Mouse (Mus musculus) heart, postnatal 0 days (tissue): ENCODE data around the gene Reep6. TPM values are rescaled to one million over a fixed set of nuclear protein-coding genes. Genes with fewer than 3 reads are reported as not detected.
A peak's percentile ranks its signal among the peaks of the same experiment; 100 is the strongest.

ENCODE experiments used
- ATAC-seq: fragments of 200-750 bp; cut with Nextera tagmentation; 2 replicates; pipeline ENCODE4 v1.8.0; 2017; ENCODE audit warnings: low read depth, moderate number of reproducible peaks, moderate library complexity; ENCODE audit not compliant: insufficient read depth
- DNase-seq: peaks from one replicate; pipeline ENCODE4 v3.0.0-alpha.2; 2016; ENCODE audit warnings: low spot score
- H3K27ac ChIP-seq: fragments of 300-500 bp; sonication (generic); 2 replicates; pipeline ENCODE4 v1.5.1; 2014; ENCODE audit warnings: low read depth, mild to moderate bottlenecking
- H3K27me3 ChIP-seq: fragments of 300-500 bp; sonication (generic); 2 replicates; pipeline ENCODE4 v1.6.1; 2014; ENCODE audit warnings: low read length, mixed read lengths; ENCODE audit not compliant: control insufficient read depth, insufficient read depth
- H3K36me3 ChIP-seq: fragments of 300-500 bp; sonication (generic); replicated peaks from 2 replicates; pipeline ENCODE4 v1.6.1; 2014; ENCODE audit warnings: low read length, mixed read lengths; ENCODE audit not compliant: control insufficient read depth, insufficient read depth
- H3K4me1 ChIP-seq: fragments of 300-500 bp; sonication (generic); 2 replicates; pipeline ENCODE4 v1.6.1; 2014; ENCODE audit warnings: antibody characterized with exemption; ENCODE audit not compliant: control insufficient read depth, insufficient read depth
- H3K4me2 ChIP-seq: fragments of 300-500 bp; sonication (generic); 2 replicates; pipeline ENCODE4 v1.6.1; 2014; ENCODE audit warnings: low read depth, mild to moderate bottlenecking, low read length, moderate library complexity
- H3K4me3 ChIP-seq: fragments of 300-500 bp; sonication (generic); 2 replicates; pipeline ENCODE4 v1.5.1; 2014; ENCODE audit warnings: low read depth, low read length
- H3K9ac ChIP-seq: fragments of 300-500 bp; sonication (generic); replicated peaks from 2 replicates; pipeline ENCODE4 v1.6.1; 2014; ENCODE audit warnings: low read depth, low read length, mixed read lengths
- H3K9me3 ChIP-seq: fragments of 300-500 bp; sonication (generic); replicated peaks from 2 replicates; pipeline ENCODE4 v1.6.1; 2016; ENCODE audit warnings: low read length; ENCODE audit not compliant: control insufficient read depth
- CTCF ChIP-seq: IDR thresholded peaks from 2 replicates; pipeline ENCODE4 v1.5.1; 2016; ENCODE audit warnings: antibody characterized with exemption, control low read depth, low read depth
- EP300 ChIP-seq: IDR thresholded peaks from 2 replicates; pipeline ENCODE4 v1.6.1; 2016; ENCODE audit warnings: antibody characterized with exemption, low read depth
- WGBS: fragments of 180-500 bp; shearing (Covaris S2); extraction: QIAGEN DNeasy Blood & Tissue Kit; methylation state at CpG from one replicate; pipeline ENCODE4 v1.1.7; 2014; 5-methylcytosine and 5-hydroxymethylcytosine counted together
- polyA plus RNA-seq: library from polyadenylated mRNA; unstranded; fragments of >200 nt; fragmentation: Nextera tagmentation; extraction: Ambion mirVana; gene quantifications from 2 replicates; pipeline ENCODE4 v1.2.1, GENCODE M21; 2015
- total RNA-seq: library from RNA; depleted of rRNA; stranded (reverse); fragments of >200 nt; gene quantifications from 2 replicates; pipeline ENCODE4 v1.2.3, GENCODE M21; 2014; ENCODE audit warnings: low replicate concordance

The Reep6 gene
- total and polyA plus RNA-seq, 2 experiments from 2014 or later, result 0.85 TPM; not detected in 1

GRCm38 (mm10) chr10:80317011-80317410, 12.7 kb upstream of the Reep6 start:
- TF ChIP-seq CTCF (no peak), EP300 (no peak)
- ATAC-seq (no peak), DNase-seq (no peak)
- Histone ChIP-seq H3K36me3 (peaks cover 10% of the 10 kb centered on the region), H3K4me3 (no peak overlapping the region), H3K27ac (no peak overlapping the region), H3K9me3 (no peaks in the 10 kb centered on the region), H3K4me2 (no peak overlapping the region), H3K9ac (no peak overlapping the region), H3K4me1 (peaks cover 34% of the 10 kb centered on the region), H3K27me3 (peaks cover 39% of the 10 kb centered on the region)
- WGBS, result 45% methylated on average over 10 of the region's 10 CpGs

GRCm38 (mm10) chr10:80320340-80320760, 9.4 kb upstream of the Reep6 start, which contains the start of gene 2310011J03Rik:
Gene 2310011J03Rik (minus strand): TSS chr10:80320537.
- DNase-seq, result peak; percentile 94
- Histone ChIP-seq H3K27ac (peak within 1 kb of the TSS; percentile 79), H3K4me1 (peaks cover 30% of the 10 kb centered on the region), H3K9me3 (no peaks in the 10 kb centered on the region), H3K4me2 (peak within 1 kb of the TSS; percentile 82), H3K9ac (peak within 1 kb of the TSS; percentile 75), H3K27me3 (peaks cover 9% of the 10 kb centered on the region), H3K36me3 (peaks cover 10% of the 10 kb centered on the region), H3K4me3 (peak within 1 kb of the TSS; percentile 83)
- peak; percentile 49; the same call in 1 of the 2 replicates for ATAC-seq
- WGBS, result under 1% methylated on average over 34 of the region's 34 CpGs
- TF ChIP-seq EP300, result peak; percentile 66
- TF ChIP-seq CTCF, result no peak

GRCm38 (mm10) chr10:80321014-80321669, 8.6 kb upstream of the Reep6 start:
- Histone ChIP-seq H3K27me3 (peaks cover 1% of the 10 kb centered on the region; the same call in 1 of the 2 replicates), H3K4me2 (no peak overlapping the region), H3K9ac (no peak overlapping the region), H3K27ac (no peak overlapping the region), H3K4me3 (no peak overlapping the region), H3K36me3 (peaks cover 10% of the 10 kb centered on the region), H3K4me1 (peaks cover 22% of the 10 kb centered on the region), H3K9me3 (no peaks in the 10 kb centered on the region)
- ATAC-seq, result no peak
- WGBS, result 70% methylated on average over 6 of the region's 6 CpGs
- TF ChIP-seq EP300 (no peak), CTCF (no peak)
- no peak for DNase-seq

DNA sequence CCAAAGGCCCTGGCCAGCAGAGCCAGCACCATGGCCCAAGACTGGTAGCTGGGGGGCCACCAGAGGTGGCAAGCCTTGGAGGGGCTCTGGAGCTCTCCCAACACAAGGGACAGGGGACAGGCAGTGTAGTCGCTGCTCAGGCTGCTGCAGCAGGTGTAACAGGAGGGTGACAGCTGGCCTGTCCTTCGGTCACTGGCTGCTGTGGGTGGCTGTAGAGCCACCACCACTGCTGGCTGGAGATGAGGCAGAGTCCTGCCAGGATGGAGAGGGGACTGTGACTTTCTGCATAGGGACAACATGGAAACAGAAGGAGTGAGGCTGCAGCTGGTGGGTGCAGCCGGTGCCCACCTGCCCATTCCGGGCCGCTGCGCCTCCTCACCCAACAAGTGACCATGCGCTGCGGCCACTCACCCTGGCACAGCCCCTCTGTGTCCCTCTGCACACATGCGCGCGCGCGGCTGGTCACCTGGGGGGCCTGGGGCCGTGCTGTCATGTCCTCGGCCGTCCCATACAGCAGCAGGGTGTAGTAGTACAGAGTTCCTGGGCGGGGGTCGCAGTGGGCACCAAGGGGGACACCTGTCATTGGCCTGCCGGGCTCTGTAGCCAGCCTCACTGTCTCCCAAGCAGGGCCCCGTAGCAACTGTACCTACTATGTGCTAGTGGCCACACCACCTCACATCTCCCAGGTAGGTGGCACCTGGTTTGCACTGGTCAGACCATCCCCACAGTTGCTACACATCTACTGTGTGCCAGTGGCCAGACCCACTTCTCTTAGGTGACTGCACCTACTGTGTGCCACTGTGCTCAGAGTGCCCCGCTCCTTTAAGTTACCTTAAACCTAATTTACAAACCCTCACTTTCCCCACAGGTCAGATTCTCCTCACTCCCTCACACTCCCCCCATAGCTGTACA, 7.8 kb upstream of the Reep6 start:
- Histone ChIP-seq H3K9me3 (no peaks in the 10 kb centered on the region), H3K4me3 (no peak overlapping the region), H3K4me2 (no peak overlapping the region), H3K36me3 (peaks cover 10% of the 10 kb centered on the region), H3K27ac (no peak overlapping the region), H3K9ac (no peak overlapping the region), H3K27me3 (no peaks in the 10 kb centered on the region), H3K4me1 (peaks cover 16% of the 10 kb centered on the region)
- 91% methylated on average over 21 of the region's 21 CpGs for WGBS
- TF ChIP-seq CTCF, result no peak
- TF ChIP-seq EP300, result no peak
- no peak for ATAC-seq
- no peak for DNase-seq

DNA sequence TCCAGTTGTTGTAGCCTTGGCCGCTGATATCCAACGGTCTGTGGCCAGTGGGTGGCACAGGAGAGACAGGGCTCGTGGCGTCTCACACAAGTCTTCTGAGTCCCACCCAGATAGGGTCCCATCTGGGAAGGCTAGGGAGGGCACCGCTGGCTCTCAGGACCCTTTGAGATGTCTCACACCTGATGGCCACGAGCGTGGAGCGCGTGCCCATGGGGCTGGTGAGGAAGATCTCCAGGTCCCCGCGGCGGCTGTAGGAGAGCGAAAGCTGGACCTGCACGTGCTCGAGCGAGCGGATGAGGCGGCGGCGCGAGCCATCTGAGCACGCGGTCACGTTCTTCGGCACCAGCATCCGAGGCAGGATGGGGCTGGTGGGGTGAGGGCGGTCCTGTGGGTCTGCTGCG, 6.9 kb upstream of the Reep6 start:
- ATAC-seq (peak; percentile 8; the same call in 1 of the 2 replicates), DNase-seq (no peak)
- H3K9ac ChIP-seq, result 0 out of 2 replicates have a peak overlapping the region, but pooled peaks have one; percentile 22
- 7% methylated on average over 27 of the region's 28 CpGs for WGBS
- peaks cover 16% of the 10 kb centered on the region for H3K4me1 ChIP-seq
- TF ChIP-seq EP300, result no peak
- TF ChIP-seq CTCF, result no peak
- H3K9me3 ChIP-seq, result no peaks in the 10 kb centered on the region
- H3K4me3 ChIP-seq, result peak overlapping the region; percentile 55
- H3K36me3 ChIP-seq, result peaks cover 10% of the 10 kb centered on the region
- H3K27me3 ChIP-seq, result no peaks in the 10 kb centered on the region
- no peak overlapping the region for H3K27ac ChIP-seq
- peak overlapping the region; percentile 87 for H3K4me2 ChIP-seq
